Mouse (Mus musculus) hindbrain, embryonic 14.5 days (tissue): ENCODE data around the gene Ihh. TPM values are rescaled to one million over a fixed set of nuclear protein-coding genes. Genes with fewer than 3 reads are reported as not detected.

Experiments
- ATAC-seq: fragments of 200-750 bp; cut with Nextera tagmentation; 2 replicates; pipeline ENCODE4 v1.8.0; 2017; ENCODE audit warnings: moderate number of reproducible peaks, mild to moderate bottlenecking, moderate TSS enrichment, moderate library complexity; ENCODE audit not compliant: low FRiP score
- DNase-seq: peaks from one replicate; pipeline ENCODE4 v3.0.0-alpha.2; 2015; ENCODE audit warnings: low spot score
- H3K27ac ChIP-seq: fragments of 300-500 bp; sonication (generic); 2 replicates; pipeline ENCODE4 v1.5.1; 2014; ENCODE audit warnings: mild to moderate bottlenecking, moderate library complexity
- H3K27me3 ChIP-seq: fragments of 300-500 bp; sonication (generic); 2 replicates; pipeline ENCODE4 v1.6.1; 2014; ENCODE audit warnings: mild to moderate bottlenecking, low read length, mixed read lengths; ENCODE audit not compliant: control insufficient read depth, insufficient read depth
- H3K36me3 ChIP-seq: fragments of 300-500 bp; sonication (generic); replicated peaks from 2 replicates; pipeline ENCODE4 v1.6.1; 2014; ENCODE audit not compliant: control insufficient read depth, insufficient read depth
- H3K4me1 ChIP-seq: fragments of 300-500 bp; sonication (generic); replicated peaks from 2 replicates; pipeline ENCODE4 v1.6.1; 2014; ENCODE audit warnings: antibody characterized with exemption, low read length, mixed read lengths; ENCODE audit not compliant: control insufficient read depth, insufficient read depth
- H3K4me2 ChIP-seq: fragments of 300-500 bp; sonication (generic); replicated peaks from 2 replicates; pipeline ENCODE4 v1.6.1; 2014; ENCODE audit warnings: mild to moderate bottlenecking, moderate library complexity
- H3K4me3 ChIP-seq: fragments of 300-500 bp; sonication (generic); replicated peaks from 2 replicates; pipeline ENCODE4 v1.5.1; 2014; ENCODE audit warnings: mild to moderate bottlenecking, low read length
- H3K9ac ChIP-seq: fragments of 300-500 bp; sonication (generic); 2 replicates; pipeline ENCODE4 v1.6.1; 2014
- H3K9me3 ChIP-seq: fragments of 300-500 bp; sonication (generic); 2 replicates; pipeline ENCODE4 v1.6.1; 2016; ENCODE audit warnings: low read length; ENCODE audit not compliant: control insufficient read depth
- WGBS: fragments of 180-500 bp; shearing (Covaris S2); extraction: QIAGEN DNeasy Blood & Tissue Kit; methylation state at CpG from one replicate; pipeline ENCODE4 v1.1.7; 2014; 5-methylcytosine and 5-hydroxymethylcytosine counted together
- polyA plus RNA-seq: library from polyadenylated mRNA; unstranded; fragments of >200 nt; fragmentation: Nextera tagmentation; extraction: Ambion mirVana; gene quantifications from 2 replicates; pipeline ENCODE4 v1.2.1, GENCODE M21; 2014

The Ihh gene
- polyA plus RNA-seq, 1 experiment from 2014 or later, result 0.32 TPM

DNA sequence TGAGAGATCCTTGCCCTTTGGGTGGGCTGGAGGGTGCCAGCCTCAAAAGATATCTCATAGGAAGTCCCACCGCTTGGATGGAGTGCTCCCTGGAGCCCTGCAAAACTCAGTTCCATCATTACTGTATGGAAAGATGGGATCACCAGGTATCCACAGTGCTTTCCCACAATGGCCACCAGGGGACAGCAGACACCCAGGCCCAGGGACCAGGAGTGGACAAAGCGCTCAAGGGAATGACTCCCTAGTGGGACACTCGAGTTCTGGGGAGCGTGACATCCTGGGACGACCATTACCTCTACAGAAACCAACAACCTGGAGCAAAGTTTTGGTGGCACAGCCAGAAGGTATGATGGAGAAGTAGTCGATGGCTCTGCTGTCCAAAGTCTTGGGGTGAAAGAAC is 24.8 kb downstream of the Ihh start:
- ATAC-seq (no peak), DNase-seq (peak; percentile 52)
- no peak overlapping the region for H3K4me3 ChIP-seq
- no peaks in the 10 kb centered on the region for H3K4me1 ChIP-seq
- no peak overlapping the region for H3K27ac ChIP-seq
- no peaks in the 10 kb centered on the region for H3K9me3 ChIP-seq
- 36% methylated on average over 6 of the region's 6 CpGs for WGBS
- peaks cover 7% of the 10 kb centered on the region; the same call in 1 of the 2 replicates for H3K27me3 ChIP-seq
- H3K4me2 ChIP-seq, result no peak overlapping the region
- no peak overlapping the region for H3K9ac ChIP-seq
- no peaks in the 10 kb centered on the region for H3K36me3 ChIP-seq

DNA sequence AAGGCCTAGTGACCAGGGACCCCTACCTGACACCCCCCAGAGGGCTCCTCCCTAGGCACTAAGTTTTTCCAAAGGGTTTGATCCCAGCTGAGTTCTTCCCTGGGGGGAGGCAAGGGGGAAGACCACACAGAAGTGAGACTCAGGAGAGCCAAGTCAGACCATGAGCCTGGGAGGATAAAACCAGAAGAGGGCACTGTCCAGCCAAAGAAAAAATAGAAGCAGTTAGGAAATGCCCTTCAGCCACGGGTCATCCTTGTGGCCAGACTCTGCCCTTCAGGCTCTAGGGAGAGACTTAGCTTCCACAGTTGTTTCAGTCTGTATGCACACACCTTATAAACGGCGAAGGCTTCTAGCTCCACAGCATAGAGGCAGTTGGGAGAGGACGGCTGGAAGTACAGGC is 27.0 kb downstream of the Ihh start:
- WGBS, result 69% methylated on average over 4 of the region's 4 CpGs

DNA sequence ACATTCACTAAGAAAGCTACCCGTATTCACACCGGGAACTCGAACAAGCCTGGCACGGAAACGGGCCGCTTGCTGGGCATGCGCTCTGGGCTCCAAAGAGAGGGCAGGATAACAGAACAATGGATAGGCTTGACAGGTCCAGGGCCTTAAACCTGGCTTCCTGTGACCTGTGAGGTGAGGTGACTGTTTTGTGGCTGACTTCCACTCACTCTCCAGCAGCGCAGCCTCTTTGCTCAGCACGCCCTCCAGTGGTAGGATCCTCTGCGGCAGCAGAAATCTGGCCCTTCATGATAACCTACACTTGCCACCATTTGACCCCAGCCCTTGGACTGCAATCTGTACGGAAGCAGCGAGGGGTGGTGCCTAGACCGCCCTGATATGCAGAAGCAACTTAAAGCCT is 35.8 kb downstream of the Ihh start:
- ATAC-seq (no peak), DNase-seq (peak; percentile 28)
- no peak overlapping the region for H3K4me3 ChIP-seq
- H3K4me1 ChIP-seq, result no peaks in the 10 kb centered on the region
- H3K9ac ChIP-seq, result no peak overlapping the region
- H3K27ac ChIP-seq, result no peak overlapping the region
- WGBS, result 30% methylated on average over 13 of the region's 13 CpGs
- no peaks in the 10 kb centered on the region for H3K9me3 ChIP-seq
- peaks cover 8% of the 10 kb centered on the region; the same call in 1 of the 2 replicates for H3K27me3 ChIP-seq
- no peaks in the 10 kb centered on the region for H3K36me3 ChIP-seq
- H3K4me2 ChIP-seq, result 0 out of 2 replicates have a peak overlapping the region, but pooled peaks have one; percentile 10

More for the DNA sequence above, 27.0 kb downstream of the Ihh start:
- no peak for ATAC-seq
- Histone ChIP-seq H3K36me3 (no peaks in the 10 kb centered on the region), H3K9ac (no peak overlapping the region), H3K4me3 (no peak overlapping the region), H3K4me1 (no peaks in the 10 kb centered on the region), H3K4me2 (no peak overlapping the region), H3K9me3 (no peaks in the 10 kb centered on the region), H3K27me3 (peaks cover 3% of the 10 kb centered on the region; the same call in 1 of the 2 replicates), H3K27ac (no peak overlapping the region)
- no peak for DNase-seq

DNA sequence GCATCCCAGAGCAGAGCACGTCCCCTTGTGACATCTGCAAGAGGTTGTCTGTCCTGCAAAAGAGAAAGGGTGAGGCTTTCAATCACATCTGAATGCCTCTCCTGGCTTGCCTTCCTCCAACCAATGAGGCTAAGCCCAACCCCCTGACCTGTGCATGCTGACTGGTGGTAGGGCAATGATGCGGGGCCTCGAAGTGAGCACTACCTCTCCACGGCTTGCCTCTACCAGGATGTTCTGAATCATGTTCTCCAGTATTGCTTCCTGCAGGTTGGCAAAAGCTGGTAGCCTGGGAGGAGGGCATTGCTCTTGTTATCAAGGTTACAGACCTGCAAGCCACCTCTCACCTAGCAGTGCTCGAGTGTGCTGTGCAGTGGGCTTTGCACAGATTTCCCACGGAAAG is 49.3 kb downstream of the Ihh start:
- H3K9me3 ChIP-seq, result no peaks in the 10 kb centered on the region
- peaks cover 65% of the 10 kb centered on the region for H3K27me3 ChIP-seq
- H3K4me2 ChIP-seq, result no peak overlapping the region
- H3K27ac ChIP-seq, result no peak overlapping the region
- ATAC-seq (no peak), DNase-seq (no peak)
- WGBS, result 22% methylated on average over 6 of the region's 6 CpGs
- H3K4me1 ChIP-seq, result peaks cover 14% of the 10 kb centered on the region
- H3K36me3 ChIP-seq, result no peaks in the 10 kb centered on the region
- no peak overlapping the region for H3K9ac ChIP-seq
- no peak overlapping the region for H3K4me3 ChIP-seq

DNA sequence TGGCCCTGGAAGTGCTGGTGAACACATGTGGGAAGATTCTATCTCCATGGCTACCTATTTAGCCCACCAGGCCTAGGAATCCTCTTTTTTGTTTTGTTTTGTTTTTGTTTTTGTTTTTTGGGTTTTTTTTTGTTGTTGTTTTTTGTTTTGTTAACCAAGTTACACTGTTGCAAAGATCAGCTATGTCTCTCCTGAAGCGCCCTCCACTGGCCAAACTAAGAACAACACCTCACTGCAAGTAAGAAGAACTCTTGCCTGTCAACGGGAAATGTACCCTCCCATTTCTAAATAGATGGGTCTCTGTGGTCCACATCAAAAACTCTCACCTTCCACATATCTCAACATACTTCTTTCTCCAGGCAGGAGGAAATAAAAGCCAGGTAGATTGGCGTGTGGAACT is 49.8 kb downstream of the Ihh start:
- Histone ChIP-seq H3K9me3 (no peaks in the 10 kb centered on the region), H3K27me3 (peaks cover 70% of the 10 kb centered on the region), H3K27ac (no peak overlapping the region), H3K36me3 (no peaks in the 10 kb centered on the region), H3K4me2 (no peak overlapping the region), H3K4me3 (no peak overlapping the region), H3K9ac (no peak overlapping the region), H3K4me1 (peaks cover 14% of the 10 kb centered on the region)
- WGBS, result 9% methylated on average over 3 of the region's 3 CpGs
- ATAC-seq (no peak), DNase-seq (peak; percentile 72)

DNA sequence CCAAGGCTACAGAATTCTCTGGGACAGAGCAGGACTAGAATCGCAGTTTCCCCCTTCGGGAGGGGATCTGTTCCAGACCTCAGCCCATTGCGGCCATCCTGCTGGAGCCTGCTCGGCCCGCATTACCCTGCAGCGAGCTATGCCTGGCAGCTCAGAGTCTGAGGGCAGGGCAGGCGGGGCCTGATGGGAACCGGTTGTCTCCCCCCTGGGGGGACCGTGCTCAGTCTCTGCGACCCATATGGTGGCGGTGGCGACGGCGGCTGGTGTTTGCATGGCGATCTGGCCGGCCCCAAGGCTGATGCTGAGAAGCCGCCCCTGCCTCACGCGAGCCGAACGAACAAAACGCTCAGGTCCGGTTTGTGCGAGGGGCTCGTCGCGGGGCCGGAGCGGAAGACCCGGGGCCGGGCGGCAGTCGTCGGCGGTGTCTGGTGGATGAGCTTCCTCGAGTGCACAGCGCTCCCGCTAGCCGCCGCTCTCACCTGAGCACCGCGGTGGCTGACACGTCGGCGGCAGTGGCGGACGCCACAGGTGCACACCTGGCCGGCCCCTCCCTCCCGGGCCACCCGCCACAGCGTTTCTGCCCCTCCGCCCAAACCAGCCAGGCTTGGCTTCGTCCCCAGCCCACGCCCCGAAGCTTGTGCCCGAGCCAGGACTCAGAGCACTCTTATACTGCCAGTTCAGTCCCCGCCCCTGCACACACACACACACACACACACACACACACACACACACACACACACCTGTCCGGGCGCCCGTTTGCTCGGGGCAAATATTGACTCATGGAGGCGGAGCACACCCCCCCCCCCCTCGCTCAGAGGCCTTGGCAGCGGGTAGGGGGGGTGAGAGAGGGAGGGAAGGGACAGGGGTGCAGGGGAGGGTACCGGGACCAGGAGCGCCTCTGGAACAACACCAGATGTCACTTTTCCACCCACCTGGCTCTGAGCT is 50.9 kb downstream of the Ihh start:
- Histone ChIP-seq H3K27me3 (peaks cover 80% of the 10 kb centered on the region), H3K9me3 (no peaks in the 10 kb centered on the region), H3K27ac (no peak overlapping the region), H3K4me2 (peak overlapping the region; percentile 55), H3K9ac (peak overlapping the region; percentile 28; the same call in 1 of the 2 replicates), H3K4me3 (peak overlapping the region; percentile 29), H3K4me1 (peaks cover 14% of the 10 kb centered on the region), H3K36me3 (no peaks in the 10 kb centered on the region)
- DNase-seq (no peak), ATAC-seq (peak; percentile 29; the same call in 1 of the 2 replicates)
- 1% methylated on average over 65 of the region's 66 CpGs for WGBS

DNA sequence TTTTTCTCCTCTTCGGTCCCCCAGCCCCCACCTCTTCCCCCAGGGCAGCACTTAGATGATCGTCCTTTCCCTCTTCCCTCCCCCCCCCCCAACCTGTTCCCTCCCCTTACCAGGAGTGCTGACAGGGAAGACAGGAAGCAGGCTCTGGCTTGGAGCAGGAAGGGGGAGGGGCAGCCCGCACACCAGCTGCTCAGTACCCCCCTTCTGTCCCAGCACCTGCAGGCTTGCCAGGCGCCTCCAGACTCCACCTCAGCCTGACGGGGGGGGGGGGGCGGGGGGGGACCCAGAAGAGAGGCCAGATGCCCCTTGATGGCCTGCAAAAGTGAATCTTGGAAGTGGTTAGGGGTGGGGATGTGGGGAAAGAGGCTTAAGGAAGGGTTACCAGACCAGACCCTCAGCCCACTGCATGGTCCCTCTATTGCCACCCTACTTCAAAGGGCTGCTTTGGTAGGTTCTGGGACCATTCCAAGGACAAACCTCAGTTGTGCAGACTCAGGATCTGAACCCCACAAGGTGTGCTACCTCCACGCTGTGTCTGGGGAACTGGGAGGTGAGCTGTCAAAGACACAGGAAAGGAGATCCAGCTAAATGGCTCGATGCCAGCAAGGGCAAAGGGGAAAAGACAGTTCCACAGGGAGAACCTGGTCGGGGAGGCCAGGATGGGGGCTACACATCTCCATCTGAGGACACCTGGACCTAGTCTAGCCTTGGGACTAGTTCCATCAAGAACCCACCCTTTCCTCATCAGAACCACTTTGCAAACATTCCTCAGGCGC is 52.6 kb downstream of the Ihh start:
- H3K4me3 ChIP-seq, result no peak overlapping the region
- H3K27ac ChIP-seq, result no peak overlapping the region
- no peaks in the 10 kb centered on the region for H3K9me3 ChIP-seq
- peaks cover 95% of the 10 kb centered on the region for H3K27me3 ChIP-seq
- DNase-seq (no peak), ATAC-seq (no peak)
- H3K4me2 ChIP-seq, result no peak overlapping the region
- peaks cover 14% of the 10 kb centered on the region for H3K4me1 ChIP-seq
- 9% methylated on average over 7 of the region's 10 CpGs for WGBS
- H3K36me3 ChIP-seq, result no peaks in the 10 kb centered on the region
- H3K9ac ChIP-seq, result no peak overlapping the region

DNA sequence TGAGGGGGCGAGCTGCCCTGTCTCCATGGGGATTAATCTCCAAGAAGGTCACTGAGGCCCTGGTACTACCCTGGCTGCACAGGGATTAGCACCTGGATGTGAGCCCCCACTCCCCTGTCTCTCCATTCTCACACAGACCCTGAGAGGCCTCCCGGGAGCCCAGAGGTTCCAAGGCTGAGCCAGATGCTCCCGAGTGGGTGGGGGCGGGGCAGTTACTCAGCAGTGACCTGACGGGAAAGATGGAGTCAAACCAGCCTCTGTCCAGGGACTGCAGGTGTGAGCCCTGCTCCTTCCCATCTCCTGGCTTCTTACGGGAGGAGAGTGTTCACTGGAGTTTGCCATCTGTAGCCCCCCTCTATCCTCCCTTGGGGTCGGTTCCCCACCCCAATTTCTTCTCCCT is 53.5 kb downstream of the Ihh start:
- no peak overlapping the region for H3K4me3 ChIP-seq
- 4% methylated on average over 7 of the region's 7 CpGs for WGBS
- H3K27me3 ChIP-seq, result peaks cover 95% of the 10 kb centered on the region
- H3K4me2 ChIP-seq, result no peak overlapping the region
- no peaks in the 10 kb centered on the region for H3K9me3 ChIP-seq
- ATAC-seq (no peak), DNase-seq (no peak)
- H3K4me1 ChIP-seq, result peaks cover 18% of the 10 kb centered on the region
- no peak overlapping the region for H3K27ac ChIP-seq
- no peak overlapping the region for H3K9ac ChIP-seq
- H3K36me3 ChIP-seq, result no peaks in the 10 kb centered on the region
